Mouse (Mus musculus): ENCODE measurements around the gene Rabac1.

DNA sequence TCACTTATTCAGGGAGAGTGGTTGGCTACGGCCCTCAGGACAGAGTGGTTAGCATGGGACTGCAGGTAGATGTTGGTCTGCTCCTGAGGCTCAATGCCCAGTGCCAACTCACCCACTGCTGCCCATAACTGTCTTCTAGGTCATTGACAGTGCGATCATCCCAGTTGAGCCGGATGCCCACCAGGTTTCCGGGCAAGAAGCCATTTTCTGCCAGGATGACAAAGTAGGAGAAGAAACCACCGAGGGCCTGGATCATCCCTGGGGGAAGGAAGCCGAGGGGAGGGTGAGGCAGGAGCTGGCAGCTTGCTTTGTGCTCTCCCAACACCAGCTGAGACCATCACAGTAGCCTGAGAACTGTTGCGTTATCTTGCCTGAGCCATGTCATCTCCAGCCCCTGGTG lies 7.9 kb upstream of the Rabac1 start:
- TF ChIP-seq CTCF (IDR thresholded peaks at IDR 0.05; ENCODE audit: borderline replicate concordance, insufficient read depth, low read length) (no peak), POLR2A (IDR thresholded peaks at IDR 0.05; ENCODE audit: low read depth, low read length) (no peak)
